Mouse (Mus musculus) gastrocnemius, adult 18-20 months (tissue): ENCODE measurements around the gene Gm20916. TPM values are rescaled to one million over a fixed set of nuclear protein-coding genes. Genes with fewer than 3 reads are reported as not detected.
"Not testable (repeated sequence)": the region's sequence is repeated elsewhere in the genome, so short reads cannot be mapped to it uniquely, and the experiment has no call there.

Source experiments
- DNase-seq: peaks from one replicate; pipeline ENCODE4 v3.0.0; 2021; ENCODE audit warnings: low spot score
- long read RNA-seq, 2 experiments: library from polyadenylated mRNA; stranded (forward); transcript quantifications; one replicate each; pipeline ENCODE4 v2.0.0; 2021
- total RNA-seq, 2 experiments: library from RNA; stranded (reverse); gene quantifications; 2 replicates each; pipeline ENCODE4 v1.2.3; 2021

Gene Gm20916
- total RNA-seq: not detected
- long read RNA-seq, experiment 1: 0 reads
- long read RNA-seq, experiment 2: 0 reads

- not testable (repeated sequence) for DNase-seq
Measured at GRCm38 (mm10) chrY:79319265-79319664, at the start of gene Gm20916. Gene Gm20916, plus strand, starts transcription at chrY:79319565.

Other genes with a start within 250 kb of the Gm20916 start
- not detected for gene Gm20917, start 168.4 kb upstream of the Gm20916 start, total RNA-seq